Mouse (Mus musculus) heart, adult 2 months (tissue): Measurements from ENCODE around the gene Ccr3.

ENCODE experiments used
- CTCF ChIP-seq: fragments of 200-600 bp; IDR thresholded peaks from 2 replicates; pipeline ENCODE4 v1.8.1; 2022; ENCODE audit warnings: antibody characterized with exemption, mild to moderate bottlenecking, moderate library complexity
- POLR2A ChIP-seq: fragments of 200-500 bp; IDR thresholded peaks from 2 replicates; pipeline ENCODE4 v1.6.1; 2011; ENCODE audit warnings: mild to moderate bottlenecking, low read depth, low read length, control low read depth; ENCODE audit not compliant: insufficient read depth

DNA sequence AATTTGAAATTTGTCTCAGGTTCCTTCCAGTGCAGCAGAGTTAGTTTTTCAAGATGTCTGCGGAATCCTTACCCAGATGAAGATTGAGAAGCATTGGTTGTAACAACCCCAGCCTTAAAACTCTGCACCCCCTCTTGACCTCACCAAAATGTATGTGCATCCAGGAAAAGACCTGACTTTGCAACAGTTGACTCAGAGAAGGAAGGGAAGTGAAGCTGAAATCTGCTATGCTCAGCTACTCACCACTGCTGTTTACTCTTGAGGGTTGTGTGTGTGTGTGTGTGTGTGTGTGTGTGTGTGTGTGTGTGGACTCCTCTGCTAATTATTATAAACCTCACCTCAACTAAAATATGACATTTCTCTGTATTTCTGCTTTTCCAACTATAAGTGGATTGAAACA lies 49.7 kb downstream of the Ccr3 start:
- TF ChIP-seq CTCF: no peak
- no peak for TF ChIP-seq POLR2A
